9 mouse cellular contexts compared by ENCODE assay signal in genomic region chr12:80377604-80378003, GRCm38 (mm10). TPM values are rescaled to one million over a fixed set of nuclear protein-coding genes. Genes with fewer than 3 reads are reported as not detected.
DNase-seq lines count a peak whose midpoint lies in the region; ATAC-seq and TF ChIP-seq lines count a peak whose summit lies in the region.
"Had no signal": no experiment of that assay in that cellular context is flagged by ENCODE, and none has a peak within 500 bp of the region (broad histone marks: within the 10 kb centered on the region; RNA-seq: fewer than 3 reads in every experiment).

No protein-coding gene starts in this region.

- H3K9ac ChIP-seq in hindbrain, embryonic 14.5 days, result no peak overlapping the region
- H3K9ac ChIP-seq in hindbrain, embryonic 13.5 days, result no peak overlapping the region
- no peak overlapping the region for H3K9ac ChIP-seq in CH12.LX (ENCODE audit: insufficient read depth, low read depth)
- H3K9ac ChIP-seq in lung, postnatal 0 days (replicated peaks; ENCODE audit: low read depth), result no peak overlapping the region
- H3K9ac ChIP-seq: embryonic facial prominence, embryonic 12.5 days had no signal

- H3K9me3 ChIP-seq in hindbrain, embryonic 14.5 days (ENCODE audit: control insufficient read depth, low read length), result no peaks in the 10 kb centered on the region
- no peaks in the 10 kb centered on the region for H3K9me3 ChIP-seq in hindbrain, embryonic 13.5 days
- peaks cover 3% of the 10 kb centered on the region for H3K9me3 ChIP-seq in CH12.LX (replicated peaks; ENCODE audit: low read length)
- no peaks in the 10 kb centered on the region for H3K9me3 ChIP-seq in lung, postnatal 0 days (ENCODE audit: low read length)
- H3K9me3 ChIP-seq: embryonic facial prominence, embryonic 12.5 days had no signal

- peaks cover 50% of the 10 kb centered on the region for H3K36me3 ChIP-seq in hindbrain, embryonic 14.5 days (replicated peaks; ENCODE audit: control insufficient read depth, insufficient read depth)
- H3K36me3 ChIP-seq in hindbrain, embryonic 13.5 days, result peaks cover 52% of the 10 kb centered on the region
- peaks cover 50 to 80% of the 10 kb centered on the region in 2 experiments for H3K36me3 ChIP-seq in CH12.LX (replicated peaks in 1 of 2; ENCODE audit: control insufficient read depth in 1 of 2, insufficient read depth in 1 of 2, low read length in 1 of 2)
- H3K36me3 ChIP-seq in lung, postnatal 0 days (ENCODE audit: insufficient read depth, low read length), result peaks cover 7% of the 10 kb centered on the region

- no peak for ATAC-seq in hindbrain, embryonic 14.5 days (ENCODE audit: low FRiP score)
- ATAC-seq in hindbrain, embryonic 13.5 days (ENCODE audit: low FRiP score), result no peak
- ATAC-seq in lung, postnatal 0 days, result peak; percentile 57; the same call in 1 of the 2 replicates
- no peak for ATAC-seq in granulocyte monocyte progenitor cell, adult 5-6 weeks (replicated peaks; ENCODE audit: poor library complexity, severe bottlenecking)
- no peak for ATAC-seq in megakaryocyte-erythroid progenitor cell, adult 5-6 weeks (replicated peaks; ENCODE audit: low FRiP score, low TSS enrichment, poor library complexity, severe bottlenecking)

- in situ Hi-C loops in CH12.LX (cut with MboI; ENCODE audit: low pct_ligation_motif_present, low pct_unique_long_range_greater_than_20kb, low sequenced_read_pairs), result loop anchor here (5.0 kb wide), 1 partner anchor 180 kb away; no protein-coding TSS in a partner anchor

- DNase-seq in hindbrain, embryonic 14.5 days (ENCODE audit: low spot score), result peak; percentile 41
- DNase-seq in CH12.LX (ENCODE audit: extremely low read depth), result peak; percentile 46
- DNase-seq in adipocyte (ENCODE audit: low spot score), result peak; percentile 57
- peak; percentile 77 for DNase-seq in lung, postnatal 0 days (ENCODE audit: low spot score)
- no peak for DNase-seq in cerebellum, postnatal 4 days (ENCODE audit: low spot score in 2 of 2)

- peak; percentile 71 for TF ChIP-seq RAD21 in CH12.LX (IDR thresholded peaks at IDR 0.05; ENCODE audit: low read depth, low read length)

- no peak for TF ChIP-seq EP300 in CH12.LX (IDR thresholded peaks at IDR 0.05; ENCODE audit: low read length)
- no peak for TF ChIP-seq EP300 in lung, postnatal 0 days (IDR thresholded peaks at IDR 0.05)

- TF ChIP-seq CTCF in CH12.LX (conservative IDR thresholded peaks at IDR 0.05 in 1 of 2, IDR thresholded peaks at IDR 0.05 in 1 of 2; ENCODE audit: low read depth in 2 of 2, low read length in 2 of 2), result peak; percentile 7 to 73; a peak in 2 of 4 replicates
- TF ChIP-seq CTCF in lung, postnatal 0 days (IDR thresholded peaks at IDR 0.05), result peak; percentile 89

- H3K4me3 ChIP-seq in hindbrain, embryonic 14.5 days (replicated peaks; ENCODE audit: low read length), result no peak overlapping the region
- H3K4me3 ChIP-seq in hindbrain, embryonic 13.5 days, result no peak overlapping the region
- no peak overlapping the region for H3K4me3 ChIP-seq in CH12.LX (replicated peaks in 1 of 3; ENCODE audit: low read depth in 2 of 3, low read length in 2 of 3, poor library complexity in 1 of 3)
- H3K4me3 ChIP-seq in lung, postnatal 0 days (ENCODE audit: low read depth, low read length), result no peak overlapping the region
- H3K4me3 ChIP-seq: embryonic facial prominence, embryonic 12.5 days had no signal

- H3K27ac ChIP-seq in hindbrain, embryonic 14.5 days, result no peak overlapping the region
- no peak overlapping the region for H3K27ac ChIP-seq in hindbrain, embryonic 13.5 days
- H3K27ac ChIP-seq in CH12.LX (ENCODE audit: insufficient read depth, low read depth), result no peak overlapping the region
- H3K27ac ChIP-seq in lung, postnatal 0 days (ENCODE audit: low read length), result no peak overlapping the region
- H3K27ac ChIP-seq: embryonic facial prominence, embryonic 12.5 days had no signal

- dilution Hi-C loops in CH12.LX (cut with MboI; ENCODE audit: extremely low pct_ligation_motif_present, extremely low pct_unique_long_range_greater_than_20kb, low sequenced_read_pairs), result no loop called here

- no peak overlapping the region for H3K4me2 ChIP-seq in hindbrain, embryonic 14.5 days (replicated peaks)
- H3K4me2 ChIP-seq in hindbrain, embryonic 13.5 days, result no peak overlapping the region
- no peak overlapping the region for H3K4me2 ChIP-seq in CH12.LX (ENCODE audit: insufficient read depth, low read depth, poor library complexity, severe bottlenecking)
- H3K4me2 ChIP-seq in lung, postnatal 0 days (replicated peaks; ENCODE audit: low read depth, low read length), result no peak overlapping the region
- H3K4me2 ChIP-seq: embryonic facial prominence, embryonic 12.5 days had no signal

- no peaks in the 10 kb centered on the region for H3K79me2 ChIP-seq in CH12.LX (replicated peaks; ENCODE audit: control insufficient read depth, extremely low read depth, insufficient read depth, poor library complexity, severe bottlenecking)

- no peaks in the 10 kb centered on the region for H3K27me3 ChIP-seq in hindbrain, embryonic 14.5 days (ENCODE audit: control insufficient read depth, insufficient read depth, low read length)
- H3K27me3 ChIP-seq in hindbrain, embryonic 13.5 days, result no peaks in the 10 kb centered on the region
- H3K27me3 ChIP-seq in CH12.LX (replicated peaks), result no peaks in the 10 kb centered on the region
- no peaks in the 10 kb centered on the region for H3K27me3 ChIP-seq in lung, postnatal 0 days (replicated peaks; ENCODE audit: insufficient read depth, low read length)
- H3K27me3 ChIP-seq: embryonic facial prominence, embryonic 12.5 days had no signal

- TF ChIP-seq POLR2A in CH12.LX (IDR thresholded peaks at IDR 0.05; ENCODE audit: low read depth, low read length), result no peak

- 0 out of 2 replicates have a peak, but pooled peaks cover 4% of the 10 kb centered on the region for H3K4me1 ChIP-seq in hindbrain, embryonic 14.5 days (replicated peaks; ENCODE audit: control insufficient read depth, insufficient read depth, low read length)
- peaks cover 12% of the 10 kb centered on the region for H3K4me1 ChIP-seq in hindbrain, embryonic 13.5 days (replicated peaks)
- peaks cover 0 to 3% of the 10 kb centered on the region in 2 experiments; a peak in 1 of 4 replicates for H3K4me1 ChIP-seq in CH12.LX (ENCODE audit: control insufficient read depth in 1 of 2, insufficient read depth in 2 of 2)
- H3K4me1 ChIP-seq in lung, postnatal 0 days (ENCODE audit: insufficient read depth, low read depth, low read length), result no peaks in the 10 kb centered on the region

- WGBS in hindbrain, embryonic 14.5 days, result 61% methylated on average over 1 of the region's 1 CpGs
- WGBS in hindbrain, embryonic 13.5 days, result 63% methylated on average over 1 of the region's 1 CpGs
- WGBS in lung, postnatal 0 days, result 13% methylated on average over 1 of the region's 1 CpGs

TF ChIP-seq in CH12.LX, 34 proteins besides CTCF, POLR2A, EP300 and RAD21:
- TF ChIP-seq KAT2A (IDR thresholded peaks at IDR 0.05; ENCODE audit: insufficient replicate concordance, low read length), result no peak
- peak; percentile 72; the same call in 1 of the 2 replicates for TF ChIP-seq MYC (IDR thresholded peaks at IDR 0.05; ENCODE audit: low read depth, low read length)
- TF ChIP-seq SMC3 (IDR thresholded peaks at IDR 0.05; ENCODE audit: low read depth, low read length), result peak; percentile 65
- TF ChIP-seq MAX (IDR thresholded peaks at IDR 0.05; ENCODE audit: low read length), result no peak

RNA-seq across cellular contexts. Expression of gene Dcaf5, which starts 58.8 kb away (rescaled TPM):
- polyA plus RNA-seq in hindbrain, embryonic 14.5 days (2014; fragmentation: Nextera tagmentation; extraction: Ambion mirVana), result 24.3 and 24.9 TPM in 2 replicates
- 25.2 and 27.7 TPM in 2 replicates for polyA plus RNA-seq in hindbrain, embryonic 13.5 days (2015; fragmentation: Nextera tagmentation; extraction: Ambion mirVana)
- total RNA-seq in CH12.LX (2012; rRNA removed) (11.0 and 13.0 TPM in 2 replicates), CH12.LX (2014; rRNA removed) (8.2 and 9.2 TPM in 2 replicates)
- 13.2 and 15.2 TPM in 2 replicates for polyA plus RNA-seq in CH12.LX (2012; ENCODE audit: insufficient read length, low read depth)
- 7.7 and 8.3 TPM in 2 replicates for polyA plus RNA-seq in lung, postnatal 0 days (2015; fragmentation: Nextera tagmentation; extraction: Ambion mirVana)
- 11.9 and 12.9 TPM in 2 replicates for total RNA-seq in granulocyte monocyte progenitor cell, adult 5-6 weeks (2014; fragmentation: Nextera tagmentation)
- 14.2 and 14.4 TPM in 2 replicates for total RNA-seq in granulocyte monocyte progenitor cell, adult 5-6 weeks (2017)
- 13.5 and 18.0 TPM in 2 replicates for total RNA-seq in megakaryocyte-erythroid progenitor cell, adult 5-6 weeks (2014; fragmentation: Nextera tagmentation)
- total RNA-seq in megakaryocyte-erythroid progenitor cell, adult 5-6 weeks (2017), result 10.1 and 12.1 TPM in 2 replicates

Comparison
In these comparisons a context has a peak if more than half of its experiments do, and no peak if none do; other contexts are left out.
1. DNase-seq: peak in hindbrain, embryonic 14.5 days (single experiment), CH12.LX (single experiment), adipocyte (single experiment) and lung, postnatal 0 days (single experiment); none in cerebellum, postnatal 4 days (0 of 2).